Mouse (Mus musculus) c-Kit-positive CD71-positive TER-119-positive erythroid progenitor cells, embryonic 14.5 days (primary cell): ENCODE results near the gene Galnt17.

Source experiments
- DNase-seq: peaks from one replicate; pipeline ENCODE4 v3.0.0-alpha.2; 2013; ENCODE audit warnings: low spot score

Galnt17 gene

DNA sequence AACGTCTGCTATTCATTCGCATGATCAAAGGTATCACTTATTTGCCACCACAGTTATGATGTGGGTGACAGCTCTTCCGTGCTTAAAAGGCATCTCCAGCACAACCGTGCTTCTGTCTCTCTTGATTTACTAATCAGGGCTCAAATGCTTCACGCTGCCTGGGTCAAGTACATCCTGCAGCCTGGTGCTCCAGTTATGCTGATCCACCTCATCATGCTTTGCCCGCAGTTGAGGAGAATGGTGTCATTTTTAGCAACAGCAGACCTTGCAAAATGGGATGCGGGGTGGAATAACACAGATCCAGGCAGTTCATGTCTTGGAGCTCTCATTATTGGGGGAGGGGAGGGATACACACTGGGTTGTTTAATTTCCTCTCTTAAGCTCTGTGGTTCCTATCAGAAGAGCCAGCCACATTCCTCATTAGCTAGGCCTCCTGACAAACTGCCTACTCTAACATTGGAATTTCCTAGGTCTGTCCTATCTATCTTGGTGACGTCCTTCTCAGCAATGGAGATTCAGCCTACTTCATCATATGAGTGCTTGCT is 187.9 kb downstream of the Galnt17 start:
- DNase-seq = no peak

DNA sequence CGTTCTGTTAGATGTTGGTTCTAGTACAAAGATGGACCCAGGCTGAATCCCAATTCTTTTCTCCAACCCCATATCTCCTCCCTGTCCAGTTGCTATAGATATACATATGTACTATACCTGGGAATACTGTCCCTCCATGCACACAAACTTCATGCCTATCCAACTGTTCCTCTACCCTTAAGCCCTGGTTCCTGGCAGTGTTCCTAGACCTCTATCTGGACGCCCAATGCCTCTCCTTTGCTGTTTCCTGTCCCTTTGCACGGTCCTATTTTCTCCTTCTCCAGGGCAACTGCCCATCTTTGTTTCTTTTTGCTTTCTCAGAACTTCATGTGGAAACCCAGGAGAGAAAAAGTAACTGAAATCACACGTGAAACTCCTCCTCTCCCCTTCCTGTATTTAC is 188.4 kb downstream of the Galnt17 start:
- DNase-seq = no peak

DNA sequence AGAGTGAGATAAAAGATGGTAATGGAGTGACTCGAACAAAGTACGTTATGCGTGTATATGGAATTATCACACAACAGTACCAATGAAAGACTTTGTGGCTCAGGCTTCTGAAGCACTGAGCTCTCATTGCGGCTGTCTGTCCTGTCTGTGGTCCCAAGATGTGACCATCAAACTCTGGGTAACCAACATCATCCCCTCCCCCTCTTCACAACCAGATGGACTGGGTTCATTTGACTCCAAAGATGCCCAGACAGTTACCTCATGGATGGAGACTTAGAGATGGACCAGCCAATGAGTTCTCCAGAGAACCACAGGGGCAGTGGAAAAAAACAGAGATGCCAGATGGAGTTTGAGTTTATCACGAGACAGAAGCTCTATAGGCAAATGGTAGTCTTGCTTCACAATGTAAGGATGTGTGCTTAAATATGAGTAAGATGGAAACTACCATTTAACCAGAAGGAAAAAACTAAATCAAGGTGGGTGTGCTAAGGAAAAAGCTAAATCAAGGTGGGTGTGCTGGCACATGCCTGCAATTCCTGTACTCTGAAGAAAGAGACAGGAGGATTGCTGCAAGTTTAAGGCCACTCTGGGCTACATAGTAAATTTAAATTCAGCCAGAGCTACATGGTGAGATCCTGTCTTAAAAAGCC is 190.8 kb downstream of the Galnt17 start:
- DNase-seq = no peak

DNA sequence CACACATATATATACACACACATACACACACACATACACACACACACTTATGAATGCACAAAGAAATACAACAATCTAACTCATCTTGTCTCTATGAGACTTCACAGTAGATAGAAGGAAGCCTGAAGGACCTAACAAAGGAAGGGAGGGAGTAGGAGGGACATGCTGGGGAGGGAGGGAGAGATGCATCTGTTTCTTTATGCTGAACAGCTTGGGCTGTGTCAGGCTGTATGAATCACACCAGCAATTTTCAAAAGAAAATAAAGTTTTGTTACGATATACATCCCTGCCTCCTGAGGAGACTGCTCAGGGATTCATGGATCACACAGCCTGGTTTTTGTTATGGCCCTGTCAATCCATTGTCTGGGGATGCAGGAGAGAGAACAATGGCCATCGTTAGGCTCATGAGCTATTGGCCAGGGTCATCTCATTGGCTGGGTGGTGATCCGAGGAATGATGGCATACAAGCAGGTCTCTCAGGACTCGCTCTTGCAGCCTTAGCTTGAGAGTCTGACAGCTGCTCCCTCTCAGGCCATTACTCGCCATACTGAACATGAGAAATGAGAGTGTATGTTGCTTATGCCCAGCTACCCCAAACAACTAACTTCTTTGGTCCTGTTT is 194.3 kb downstream of the Galnt17 start:
- DNase-seq = no peak

DNA sequence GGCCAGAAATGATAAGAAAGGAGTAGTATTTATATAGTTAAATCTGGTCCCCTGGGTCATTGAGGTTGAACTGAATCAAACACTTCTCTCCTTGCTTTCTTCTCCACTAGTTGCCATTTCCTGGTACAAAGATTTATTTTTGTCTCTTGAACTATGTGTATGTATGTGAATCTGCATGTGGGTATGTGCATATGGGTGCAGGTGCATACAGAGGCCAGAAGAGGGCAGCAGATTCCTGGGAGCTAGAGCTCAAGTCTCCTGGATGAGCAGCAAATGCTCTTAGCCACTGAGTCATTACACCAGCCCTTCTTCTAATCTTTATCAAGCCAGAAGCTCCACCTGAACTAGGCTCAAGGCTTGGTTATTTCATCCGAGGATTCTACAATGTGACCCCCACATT is 201.1 kb downstream of the Galnt17 start:
- no peak for DNase-seq

DNA sequence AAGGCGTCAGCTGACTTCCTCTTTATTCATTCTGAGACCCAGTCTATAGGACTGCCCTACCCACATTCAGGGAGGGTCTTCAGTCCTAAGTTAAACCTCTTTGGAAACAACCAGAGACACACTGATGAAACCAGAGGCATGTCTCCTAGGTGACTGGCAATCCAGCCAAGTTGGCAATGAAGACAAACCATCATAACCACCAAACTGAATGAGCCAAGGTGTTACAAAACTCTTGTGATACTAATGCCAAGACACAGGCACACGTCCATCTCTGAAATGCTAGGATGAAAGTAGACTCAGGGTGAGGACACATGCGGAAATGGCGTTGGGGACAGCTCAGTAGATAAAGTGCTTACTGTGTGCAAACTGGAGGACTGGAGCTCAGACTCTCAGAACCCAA is 211.5 kb downstream of the Galnt17 start:
- DNase-seq = no peak

DNA sequence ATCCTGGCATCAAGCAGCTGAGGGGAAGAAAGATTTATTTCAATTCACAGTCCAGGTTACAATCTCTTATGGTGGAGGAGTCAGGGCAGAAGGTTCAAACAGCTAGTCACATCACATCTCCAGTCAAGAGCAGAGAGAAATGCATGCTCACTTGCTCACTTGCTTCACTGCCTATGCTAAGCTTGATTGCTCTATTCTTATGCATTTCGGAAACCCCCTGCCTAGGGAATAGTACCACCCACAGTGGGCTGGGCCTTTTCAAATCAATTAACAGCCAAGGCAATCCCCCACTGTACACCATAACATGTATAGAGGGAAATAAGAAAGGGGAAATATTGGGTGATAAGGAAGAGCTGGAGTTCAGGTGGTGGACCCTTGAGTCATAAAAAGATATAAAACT is 212.7 kb downstream of the Galnt17 start:
- DNase-seq = no peak

DNA sequence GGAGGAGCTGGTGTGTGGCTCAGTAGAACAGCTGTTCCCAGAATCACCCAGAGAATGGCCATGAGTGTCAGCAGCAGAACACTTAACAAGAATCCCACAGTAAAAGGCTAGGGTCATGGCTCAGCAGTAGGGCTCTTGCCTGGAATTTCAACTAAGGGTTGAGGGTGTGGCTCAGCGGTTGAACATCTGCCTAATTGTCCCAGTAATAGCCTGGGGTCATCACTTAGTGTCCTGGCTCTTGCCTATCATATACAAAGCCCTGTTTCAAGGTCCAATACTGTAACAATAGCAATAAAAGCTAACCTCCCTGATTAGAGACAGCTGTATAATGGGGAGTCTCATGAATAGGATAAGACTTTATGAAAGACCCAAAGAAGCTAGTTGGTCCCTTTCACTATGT is 213.5 kb downstream of the Galnt17 start:
- DNase-seq = no peak

DNA sequence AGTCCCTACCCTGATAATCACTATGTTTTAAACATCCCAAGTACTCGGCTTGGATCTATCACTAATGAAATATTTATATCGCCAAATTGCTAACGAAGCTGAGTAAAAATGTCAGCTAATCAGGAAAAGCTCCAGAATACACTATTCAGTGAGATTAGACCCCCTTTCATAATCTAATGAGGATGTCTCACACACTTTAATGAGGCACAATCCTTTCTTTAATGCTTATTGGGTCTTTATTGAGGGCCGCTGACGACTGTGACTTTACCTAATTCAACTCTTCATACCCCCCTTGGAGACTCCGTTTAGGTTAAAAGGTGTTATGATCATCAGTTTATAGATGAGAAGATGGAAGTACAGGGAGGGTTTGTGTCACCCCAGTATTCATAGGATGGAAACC is 214.2 kb downstream of the Galnt17 start:
- DNase-seq = no peak

DNA sequence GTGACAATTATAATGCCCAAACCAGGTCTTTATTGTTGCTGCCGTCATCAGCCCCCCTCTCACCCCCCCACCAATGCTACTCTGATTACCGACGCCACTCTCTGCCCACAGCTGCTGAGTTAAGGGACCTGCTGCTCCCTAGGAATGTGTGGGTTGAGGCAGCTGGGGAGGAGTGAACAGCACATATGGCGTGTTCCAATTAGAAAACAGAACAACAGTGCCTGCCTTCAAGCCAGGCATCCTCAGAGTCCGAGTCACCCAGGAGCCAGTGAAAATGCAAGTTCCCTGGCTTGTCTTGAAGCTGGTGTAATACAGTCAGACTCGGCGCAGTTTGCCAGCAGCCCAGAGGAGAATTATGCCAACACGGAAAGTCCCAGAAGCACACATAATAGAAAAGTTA is 218.4 kb downstream of the Galnt17 start:
- no peak for DNase-seq

DNA sequence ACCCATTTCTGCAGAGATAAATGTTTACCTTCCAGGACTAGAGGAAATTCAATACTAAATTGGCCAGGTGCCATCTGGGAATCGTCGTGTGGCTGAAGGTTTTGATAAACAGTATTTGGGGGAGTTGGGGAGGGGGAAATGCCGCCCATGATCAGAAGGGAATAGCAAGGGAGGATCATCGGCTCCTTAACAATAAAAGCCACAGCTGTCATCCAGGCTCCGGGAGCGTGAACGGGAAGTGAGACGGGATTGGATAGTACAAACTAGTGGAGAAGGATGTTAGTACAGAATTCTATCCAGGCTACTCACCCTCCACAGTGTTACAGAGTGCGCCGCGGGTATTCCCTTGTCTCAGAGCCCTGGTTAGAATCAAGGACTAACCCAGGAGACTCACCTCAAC is 219.4 kb downstream of the Galnt17 start:
- DNase-seq = no peak

DNA sequence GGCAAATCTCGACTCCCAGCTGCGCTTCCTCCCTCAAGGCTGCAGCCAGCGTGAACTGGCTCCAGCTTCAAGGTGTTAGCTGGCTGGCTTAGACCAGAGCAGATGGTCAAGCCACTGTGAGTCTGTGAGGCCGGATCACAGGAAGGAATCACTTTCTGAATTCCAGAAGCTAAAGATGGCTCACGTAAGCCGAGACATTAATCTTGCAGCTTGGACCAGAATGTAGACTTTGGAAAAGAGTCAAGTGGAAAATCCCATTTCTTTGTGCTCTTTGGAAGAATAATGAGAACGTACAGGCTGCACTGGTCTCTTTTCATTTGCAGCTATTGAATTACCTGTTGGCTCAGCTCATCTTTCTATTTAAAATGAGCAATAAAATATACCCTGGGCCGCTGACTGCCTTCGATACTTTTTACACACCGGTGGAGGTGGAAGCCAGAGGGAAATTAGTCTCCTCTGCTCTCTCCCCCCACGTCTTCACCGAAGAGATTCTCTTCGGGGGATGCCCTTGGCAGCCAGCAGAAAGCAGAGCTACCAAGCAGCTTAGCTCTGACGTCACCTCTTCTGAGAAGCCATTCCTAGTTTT is 225.1 kb downstream of the Galnt17 start:
- DNase-seq = no peak

DNA sequence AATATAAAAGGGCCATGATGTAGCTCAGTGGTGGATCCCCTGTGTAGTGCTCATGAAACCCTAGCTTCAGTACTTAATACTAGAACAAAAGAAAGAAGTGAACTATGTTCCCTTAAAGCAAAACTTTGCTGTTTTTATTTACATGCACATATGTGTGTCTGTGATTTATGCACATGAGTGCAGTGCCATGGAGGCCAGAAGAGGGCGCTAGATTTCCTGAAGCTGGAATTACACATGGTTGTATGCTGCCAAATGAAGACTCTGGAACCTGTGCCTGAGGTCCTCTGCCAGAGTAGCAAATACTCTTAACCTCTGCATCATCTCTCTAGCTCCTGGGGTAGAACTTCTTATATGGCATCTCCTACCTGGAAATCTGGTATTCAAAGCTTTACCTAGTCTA is 230.6 kb downstream of the Galnt17 start:
- no peak for DNase-seq

DNA sequence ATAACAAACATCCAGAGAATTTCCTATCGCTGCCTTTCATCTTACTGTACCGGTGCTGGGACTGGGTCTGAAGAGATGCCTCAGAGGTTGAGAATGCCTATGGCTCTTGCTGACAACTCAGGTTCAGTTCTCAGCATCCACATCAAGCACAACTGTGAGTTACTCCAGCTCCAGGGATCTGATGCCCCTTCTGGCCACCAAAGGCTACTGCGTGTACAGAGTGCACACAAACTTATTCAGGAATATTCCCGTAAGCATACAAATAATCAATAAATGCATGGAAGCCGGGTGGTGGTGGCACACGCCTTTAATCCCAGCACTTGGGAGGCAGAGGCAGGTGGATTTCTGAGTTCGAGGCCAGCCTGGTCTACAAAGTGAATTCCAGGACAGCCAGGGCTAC is 232.5 kb downstream of the Galnt17 start:
- no peak for DNase-seq

DNA sequence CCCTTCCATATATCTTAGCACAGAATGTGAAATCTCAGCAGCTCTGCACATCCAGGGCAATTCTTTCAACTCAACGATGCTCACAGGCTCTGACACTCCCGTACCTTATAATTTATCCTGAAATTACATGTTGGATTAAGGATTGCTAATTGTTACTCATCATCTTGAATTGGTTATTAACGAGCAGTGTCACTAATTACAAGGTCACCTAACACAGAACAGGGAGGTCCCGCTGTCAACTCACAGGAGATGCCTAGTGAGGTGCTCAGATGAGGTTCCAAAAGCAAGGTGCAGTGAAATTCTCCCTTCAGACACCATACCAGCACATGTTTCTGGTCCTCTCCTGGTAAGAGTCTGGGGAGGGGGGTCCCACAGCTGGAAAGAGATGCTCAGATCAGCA is 234.0 kb downstream of the Galnt17 start:
- DNase-seq = no peak

DNA sequence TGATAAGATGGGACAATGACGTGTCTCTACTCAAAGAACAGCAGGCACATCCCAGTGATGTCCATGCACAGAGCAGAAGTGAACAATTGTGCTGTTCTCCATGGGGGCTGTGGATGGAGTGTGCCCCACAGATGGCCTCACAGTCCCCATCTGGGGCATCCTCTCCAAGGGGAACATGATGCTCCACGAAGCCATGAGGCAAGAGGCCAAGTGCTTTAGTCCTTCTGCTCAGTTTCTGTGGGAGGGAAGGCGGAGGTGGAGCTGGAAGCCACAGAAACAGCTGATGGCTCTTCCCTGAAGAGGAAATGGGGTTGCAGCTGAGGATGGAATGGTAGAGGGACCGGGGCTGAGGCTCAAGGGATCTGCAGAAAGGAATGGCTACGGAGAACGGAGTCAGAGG is 243.1 kb downstream of the Galnt17 start:
- no peak for DNase-seq

DNA sequence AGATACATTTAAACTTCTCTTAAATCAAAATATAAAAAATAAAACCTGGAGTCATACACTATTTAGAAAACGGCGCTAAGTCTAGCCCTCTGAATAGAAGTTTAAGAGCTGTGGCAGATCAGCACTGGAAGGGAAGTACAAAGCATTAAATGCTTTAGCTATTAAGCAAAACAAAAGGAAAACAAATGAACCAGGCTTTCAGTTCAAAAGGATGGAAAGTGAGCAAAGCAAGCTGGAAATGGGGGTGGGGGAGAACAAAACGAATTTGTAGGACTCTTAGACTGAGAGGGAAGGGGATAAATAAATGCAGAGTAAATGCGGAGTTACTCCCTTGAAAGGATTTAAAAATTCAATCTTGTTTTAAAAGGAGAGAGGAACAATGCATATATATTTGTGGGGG is 259.8 kb downstream of the Galnt17 start:
- DNase-seq = no peak

DNA sequence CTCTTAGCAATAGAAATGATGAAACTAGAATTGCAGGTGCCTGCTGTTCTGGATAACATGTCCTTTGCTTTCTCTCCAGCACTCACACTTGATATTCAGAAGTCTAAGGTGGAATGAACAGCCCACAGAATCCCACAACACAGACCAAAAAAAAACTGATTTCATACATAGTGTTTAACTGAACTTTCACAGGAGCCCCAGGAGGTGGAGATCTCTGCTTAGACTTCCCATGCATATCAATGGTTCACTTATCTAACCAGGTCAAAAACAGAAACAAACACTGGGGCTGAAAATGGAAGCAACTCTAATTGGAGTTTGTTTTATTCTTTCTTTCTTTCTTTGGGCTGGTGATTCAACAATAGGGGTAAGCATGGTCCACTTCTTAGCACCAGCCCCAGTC is 265.2 kb downstream of the Galnt17 start:
- no peak for DNase-seq

DNA sequence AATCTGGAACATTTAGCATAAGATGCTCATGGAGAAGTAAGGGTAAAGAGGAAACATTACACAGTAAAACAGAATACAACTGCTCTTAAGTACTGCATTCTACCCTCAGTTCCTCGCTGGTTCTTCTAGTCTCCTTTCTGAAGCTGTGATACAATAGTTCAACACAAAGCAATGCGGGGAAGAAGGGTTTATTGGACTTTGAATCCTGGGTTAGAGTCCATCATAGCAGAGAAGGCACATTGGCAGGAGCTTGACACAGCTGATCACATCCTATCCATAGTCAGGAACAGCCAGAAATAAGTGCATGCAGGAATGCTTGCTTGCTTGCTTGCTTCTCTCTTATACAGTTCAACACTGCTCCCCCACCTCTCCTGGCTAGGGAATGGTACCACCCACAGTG is 267.9 kb downstream of the Galnt17 start:
- no peak for DNase-seq

DNA sequence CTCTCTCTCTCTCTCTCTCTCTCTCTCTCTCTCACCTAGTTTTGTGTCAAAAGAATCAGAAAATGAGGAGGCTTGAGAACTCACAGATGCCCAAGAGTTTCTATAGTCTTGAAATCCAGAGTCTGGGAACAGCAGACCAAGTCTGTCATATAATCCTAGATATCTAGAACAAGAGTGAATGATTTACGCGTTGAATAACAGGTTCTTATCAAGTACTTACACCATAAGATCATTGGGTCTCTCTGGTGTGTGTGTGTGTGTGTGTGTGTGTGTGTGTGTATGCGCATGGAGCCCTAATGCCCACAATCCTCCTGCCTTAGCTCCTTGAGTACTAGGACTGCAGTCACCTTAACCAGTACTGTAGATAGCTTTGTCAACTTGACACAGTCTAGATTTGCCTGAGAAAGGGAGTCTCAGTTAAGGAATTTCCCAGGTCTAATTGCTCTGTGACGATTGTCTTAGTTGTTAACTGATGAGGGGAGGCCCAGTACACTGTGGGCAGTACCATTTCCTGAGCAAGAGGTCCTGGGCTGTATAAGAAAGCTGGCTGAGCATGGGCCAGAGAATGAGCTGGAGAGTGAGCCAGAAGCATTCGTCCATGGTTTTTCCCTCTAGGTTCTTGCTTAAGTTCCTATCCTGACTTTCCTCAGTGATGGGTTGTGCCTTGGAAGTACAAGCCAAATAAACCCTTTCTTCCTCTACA is 268.5 kb downstream of the Galnt17 start:
- no peak for DNase-seq

DNA sequence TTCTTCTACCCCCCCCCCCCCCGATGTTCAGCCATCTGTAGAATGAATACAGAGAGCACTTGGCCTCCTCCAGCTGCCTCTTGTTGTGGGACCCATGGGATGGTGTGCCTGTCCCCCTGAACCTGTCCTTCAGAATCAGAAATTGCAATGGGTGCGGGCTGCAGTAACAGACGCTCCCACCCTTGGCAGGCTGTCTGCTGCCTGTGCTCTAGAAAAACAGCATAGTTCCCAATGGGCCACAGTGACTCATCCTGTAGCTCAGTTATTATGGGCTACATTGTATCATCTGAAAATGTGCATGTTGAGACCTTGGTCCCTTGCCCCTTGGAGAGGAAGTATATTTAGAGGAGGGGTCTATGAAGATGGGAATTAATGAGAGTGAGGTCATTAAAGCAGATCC is 283.8 kb downstream of the Galnt17 start:
- DNase-seq = no peak

DNA sequence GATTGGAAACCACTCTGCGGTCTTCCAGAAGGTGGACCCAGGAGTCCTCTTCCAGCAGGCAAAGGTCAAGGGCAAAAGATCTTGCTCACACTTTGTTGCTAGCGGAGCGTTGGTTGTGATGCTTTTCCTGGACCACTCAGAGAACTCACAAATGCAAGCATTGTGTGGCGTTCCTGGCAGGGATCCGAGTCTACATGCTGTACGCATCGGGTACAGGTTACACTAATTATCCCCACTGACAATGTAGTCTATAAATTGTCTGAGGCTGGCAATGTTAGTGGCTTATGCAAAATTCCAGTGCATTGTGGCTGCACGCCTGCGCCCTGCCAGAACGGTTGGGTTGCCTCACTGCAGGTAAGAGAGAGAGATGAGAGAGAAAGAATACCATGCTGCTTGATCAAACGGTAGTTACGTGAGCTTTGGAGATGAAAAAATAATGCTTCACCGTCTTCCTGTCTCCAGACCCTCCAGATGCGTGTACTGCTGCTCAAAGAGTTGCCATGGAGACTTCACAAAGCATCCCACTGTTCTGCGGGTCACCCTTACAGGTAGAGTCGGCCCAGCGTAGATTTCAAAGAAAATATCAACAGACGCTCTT is 285.8 kb downstream of the Galnt17 start:
- DNase-seq = no peak

DNA sequence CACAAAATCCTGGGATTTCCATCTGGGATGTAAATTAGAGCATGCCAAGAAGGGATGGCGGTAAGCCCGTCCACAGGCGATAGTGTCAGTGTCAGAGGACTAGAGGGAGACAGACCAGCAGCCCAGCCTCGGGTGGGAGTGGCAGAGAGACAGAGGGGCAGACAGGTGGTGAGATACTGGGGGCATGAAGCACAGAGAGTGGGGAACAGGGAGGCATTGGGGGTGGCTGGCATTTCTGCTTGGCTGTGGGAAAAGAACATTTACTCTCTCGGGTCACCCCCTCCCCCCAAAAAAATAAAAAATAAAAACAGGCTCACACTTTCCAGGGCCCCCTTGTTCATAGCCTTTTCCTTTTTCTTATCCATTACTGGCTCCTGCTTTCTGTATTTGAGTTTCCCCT is 287.4 kb downstream of the Galnt17 start:
- no peak for DNase-seq
